Mouse (Mus musculus) embryonic fibroblast, embryonic 13.5 days (primary cell): ENCODE measurements around the gene Krt19. TPM values are rescaled to one million over a fixed set of nuclear protein-coding genes. Genes with fewer than 3 reads are reported as not detected.

Source experiments
- H3K27ac ChIP-seq: 2 replicates; pipeline ENCODE4 v1.5.1; 2012; ENCODE audit warnings: low read length, control low read depth, inconsistent platforms; ENCODE audit not compliant: insufficient read depth
- H3K4me1 ChIP-seq: 2 replicates; pipeline ENCODE4 v1.6.1; 2011; ENCODE audit warnings: low read length; ENCODE audit not compliant: control insufficient read depth, insufficient read depth
- H3K4me3 ChIP-seq: 2 replicates; pipeline ENCODE4 v1.5.1; 2011; ENCODE audit warnings: mild to moderate bottlenecking, control low read depth, low read length; ENCODE audit not compliant: insufficient read depth
- CTCF ChIP-seq: IDR thresholded peaks from 2 replicates; pipeline ENCODE4 v1.5.1; 2011; ENCODE audit warnings: mild to moderate bottlenecking, control low read depth, low read length, moderate library complexity, borderline replicate concordance; ENCODE audit not compliant: insufficient read depth
- POLR2A ChIP-seq: IDR thresholded peaks from 2 replicates; pipeline ENCODE4 v1.6.1; 2011; ENCODE audit warnings: low read depth, mild to moderate bottlenecking, control low read depth, low read length, moderate library complexity
- polyA plus RNA-seq: library from polyadenylated mRNA; stranded (reverse); fragments of >200 nt; gene quantifications from 2 replicates; pipeline ENCODE4 v1.2.4, GENCODE M21; 2011; ENCODE audit warnings: low read depth; ENCODE audit not compliant: missing spikeins, insufficient read length

The Krt19 gene
- polyA plus RNA-seq, 1 experiment: 4.7 TPM

GRCm38 (mm10) chr11:100164392-100164791, 15.9 kb upstream of the Krt19 start:
- no peaks in the 10 kb centered on the region for H3K4me1 ChIP-seq
- TF ChIP-seq CTCF (no peak), POLR2A (no peak)
- H3K27ac ChIP-seq: no peak overlapping the region
- H3K4me3 ChIP-seq: no peak overlapping the region

- no peak for TF ChIP-seq POLR2A
- TF ChIP-seq CTCF: no peak
- no peaks in the 10 kb centered on the region for H3K4me1 ChIP-seq
- H3K27ac ChIP-seq: no peak overlapping the region
- H3K4me3 ChIP-seq: no peak overlapping the region
These were observed 9.5 kb upstream of the Krt19 start for GRCm38 (mm10) chr11:100157908-100158477.

DNA sequence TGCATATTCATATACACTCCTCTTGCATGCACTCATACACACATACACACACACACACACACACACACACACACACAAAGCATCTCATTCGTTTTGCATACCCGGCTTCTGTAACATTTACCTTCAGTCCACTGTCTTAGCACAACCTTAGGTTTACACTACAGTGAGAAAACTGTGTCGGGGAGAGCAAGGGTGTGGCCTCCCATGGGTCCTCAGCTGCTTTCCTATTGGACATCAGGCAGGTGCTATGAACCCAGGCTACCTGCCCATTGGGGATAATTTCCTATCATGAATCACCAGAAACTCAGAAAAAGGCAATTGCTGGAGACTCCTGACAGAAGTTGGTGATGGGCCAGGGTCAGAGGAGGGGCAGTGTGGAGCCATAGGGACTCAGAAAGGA, 8.9 kb upstream of the Krt19 start:
- TF ChIP-seq CTCF (no peak), POLR2A (no peak)
- no peak overlapping the region for H3K4me3 ChIP-seq
- no peaks in the 10 kb centered on the region for H3K4me1 ChIP-seq
- no peak overlapping the region for H3K27ac ChIP-seq

- no peak overlapping the region for H3K27ac ChIP-seq
- H3K4me3 ChIP-seq: no peak overlapping the region
- no peaks in the 10 kb centered on the region for H3K4me1 ChIP-seq
- no peak for TF ChIP-seq CTCF
- no peak for TF ChIP-seq POLR2A
These were observed 7.2 kb upstream of the Krt19 start for GRCm38 (mm10) chr11:100155497-100156255.

DNA sequence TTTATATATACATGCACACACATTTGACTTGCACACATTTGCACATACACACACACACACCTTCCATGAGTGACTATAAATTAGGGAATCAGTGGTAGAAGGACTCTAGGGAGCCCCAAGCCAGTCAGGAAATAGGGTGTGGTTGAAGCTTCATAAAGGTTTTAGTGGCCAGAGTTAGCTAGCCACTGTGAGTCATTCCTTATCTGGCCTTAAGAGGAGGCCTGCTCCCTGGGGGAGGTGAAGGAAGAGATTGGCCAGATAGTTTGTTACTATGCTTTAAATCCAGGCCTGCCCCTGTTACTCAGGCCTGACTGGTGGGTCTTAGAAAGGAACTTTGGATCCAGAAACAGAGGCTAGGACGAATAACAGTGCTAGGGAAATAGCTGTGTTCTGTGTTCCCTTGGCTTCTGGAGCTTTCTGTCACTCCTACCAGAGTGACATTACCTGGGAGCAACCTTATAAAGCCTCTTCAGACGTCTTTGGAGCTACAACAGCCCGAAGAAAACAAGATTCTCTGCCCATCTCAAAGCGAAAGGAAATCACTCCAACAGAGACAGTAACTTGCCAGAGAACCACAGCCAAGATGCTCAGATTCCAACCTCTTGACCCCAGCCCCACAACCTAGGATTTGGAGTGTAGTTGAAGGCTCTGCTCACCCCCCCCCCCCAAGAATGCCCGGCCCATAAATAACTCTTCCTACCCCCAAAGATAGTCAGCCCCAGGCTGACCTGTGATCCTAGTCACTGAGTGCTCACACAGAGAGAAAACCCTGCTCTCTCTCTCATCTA, 705 bp downstream of the Krt19 start:
- TF ChIP-seq CTCF (no peak), POLR2A (no peak)
- Histone ChIP-seq H3K4me1 (peaks cover 7% of the 10 kb centered on the region), H3K27ac (peak overlapping the region; percentile 90), H3K4me3 (no peak overlapping the region)

GRCm38 (mm10) chr11:100145858-100146560, 2.5 kb downstream of the Krt19 start:
- H3K4me1 ChIP-seq: peaks cover 7% of the 10 kb centered on the region
- peak overlapping the region; percentile 45 for H3K4me3 ChIP-seq
- no peak for TF ChIP-seq CTCF
- no peak for TF ChIP-seq POLR2A
- no peak overlapping the region for H3K27ac ChIP-seq

- TF ChIP-seq CTCF (no peak), POLR2A (no peak)
- peaks cover 7% of the 10 kb centered on the region for H3K4me1 ChIP-seq
- H3K27ac ChIP-seq: no peak overlapping the region
- peak overlapping the region; percentile 45 for H3K4me3 ChIP-seq
These were observed 3.4 kb downstream of the Krt19 start for GRCm38 (mm10) chr11:100145104-100145503.

DNA sequence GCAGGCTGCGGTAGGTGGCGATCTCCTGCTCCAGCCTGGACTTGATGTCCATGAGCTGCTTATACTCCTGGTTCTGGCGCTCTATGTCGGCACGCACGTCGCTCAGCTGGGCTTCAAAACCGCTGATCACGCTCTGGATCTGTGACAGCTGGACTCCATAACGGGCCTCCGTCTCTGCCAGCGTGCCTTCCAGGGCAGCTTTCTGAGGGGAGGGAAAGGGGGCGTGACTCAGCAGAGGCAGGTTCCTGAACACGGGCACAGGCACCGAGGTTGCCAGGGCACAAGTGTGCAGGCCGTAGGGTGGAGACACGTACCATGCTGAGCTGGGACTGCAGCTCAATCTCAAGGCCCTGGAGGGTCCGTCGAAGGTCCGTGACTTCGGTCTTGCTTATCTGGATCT, 7.5 kb downstream of the Krt19 start:
- no peaks in the 10 kb centered on the region for H3K4me1 ChIP-seq
- H3K4me3 ChIP-seq: no peak overlapping the region
- TF ChIP-seq POLR2A (no peak), CTCF (no peak)
- H3K27ac ChIP-seq: no peak overlapping the region

DNA sequence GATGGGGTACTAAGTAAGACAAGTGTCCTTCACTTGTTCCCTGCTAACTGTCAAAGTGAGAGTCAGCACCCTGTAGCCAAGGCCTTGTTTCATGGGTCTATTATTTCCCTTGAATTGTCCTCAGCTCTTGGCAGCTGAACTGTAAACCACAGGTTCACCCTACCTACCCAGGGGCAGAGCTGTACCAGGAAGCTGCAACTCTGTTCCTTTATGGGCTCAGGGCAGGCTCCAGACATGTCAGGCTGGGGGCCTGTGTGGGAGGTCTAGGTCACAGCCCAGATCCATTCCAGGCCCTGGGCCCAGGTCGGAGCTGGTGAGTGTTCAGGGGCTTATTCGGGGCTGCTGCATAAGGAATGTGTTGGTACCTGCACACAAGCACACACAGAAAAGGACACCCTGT, 9.1 kb downstream of the Krt19 start:
- H3K27ac ChIP-seq: no peak overlapping the region
- H3K4me3 ChIP-seq: no peak overlapping the region
- TF ChIP-seq POLR2A (no peak), CTCF (no peak)
- no peaks in the 10 kb centered on the region for H3K4me1 ChIP-seq
